Mouse (Mus musculus): ENCODE data around the gene Hnrnpa1. TPM values are rescaled to one million over a fixed set of nuclear protein-coding genes. Genes with fewer than 3 reads are reported as not detected.
"Not testable (repeated sequence)": the region's sequence is repeated elsewhere in the genome, so short reads cannot be mapped to it uniquely, and the experiment has no call there.

Hnrnpa1 gene
- polyA plus RNA-seq, 1 experiment, result 56.4 TPM

DNA sequence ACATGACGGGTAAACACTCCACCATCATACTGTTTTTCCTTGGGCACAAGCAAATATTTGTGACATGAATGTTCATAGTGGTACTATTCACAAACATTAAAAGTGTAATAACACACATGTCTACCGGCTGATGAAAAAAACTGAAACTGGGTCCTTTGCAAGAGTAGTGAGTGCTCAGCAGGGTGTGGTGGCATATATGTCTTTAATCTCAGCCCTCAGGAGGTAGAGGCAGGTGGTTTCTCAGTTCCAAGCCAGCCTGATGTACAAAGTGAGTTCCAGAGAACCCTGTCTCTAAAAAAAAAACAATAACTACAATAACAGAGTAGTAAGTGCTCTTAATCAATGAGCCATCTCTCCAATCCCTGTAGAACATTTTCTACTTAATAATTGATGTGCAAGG lies 24.6 kb downstream of the Hnrnpa1 start:
- no peak for TF ChIP-seq GATA1 (IDR thresholded peaks at IDR 0.05; ENCODE audit: borderline replicate concordance, low read length)
- H3K4me3 ChIP-seq (replicated peaks), result no peak overlapping the region
- no peaks in the 10 kb centered on the region for H3K9me3 ChIP-seq
- no peaks in the 10 kb centered on the region for H3K36me3 ChIP-seq (replicated peaks; ENCODE audit: low read length)
- H3K4me1 ChIP-seq, result peaks cover 83% of the 10 kb centered on the region
- no peaks in the 10 kb centered on the region for H3K27me3 ChIP-seq (replicated peaks)

DNA sequence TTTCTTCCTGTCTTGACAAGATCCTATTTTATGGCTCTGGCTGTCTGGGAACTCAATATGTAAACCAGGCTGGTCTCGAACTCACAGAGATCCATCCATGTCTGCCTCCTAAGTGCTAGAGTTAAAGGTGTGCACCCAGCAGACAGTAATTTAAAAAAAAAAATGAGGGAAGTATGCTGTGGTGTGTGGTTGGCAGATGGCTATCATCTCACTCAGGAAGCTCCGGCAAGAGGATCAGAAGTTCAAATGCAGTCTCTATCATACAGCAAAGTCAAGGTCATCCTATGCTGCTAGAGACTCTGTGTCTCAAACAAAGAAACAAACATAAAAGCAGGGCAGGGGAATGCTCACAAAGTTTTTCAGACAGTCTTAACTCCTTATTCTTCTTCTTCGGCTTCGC lies 28.7 kb downstream of the Hnrnpa1 start:
- no peak overlapping the region for H3K4me3 ChIP-seq (replicated peaks)
- peaks cover 2% of the 10 kb centered on the region for H3K36me3 ChIP-seq (replicated peaks; ENCODE audit: low read length)
- H3K4me1 ChIP-seq, result peaks cover 62% of the 10 kb centered on the region
- no peaks in the 10 kb centered on the region for H3K27me3 ChIP-seq (replicated peaks)
- TF ChIP-seq GATA1 (IDR thresholded peaks at IDR 0.05; ENCODE audit: borderline replicate concordance, low read length), result no peak
- no peaks in the 10 kb centered on the region for H3K9me3 ChIP-seq

DNA sequence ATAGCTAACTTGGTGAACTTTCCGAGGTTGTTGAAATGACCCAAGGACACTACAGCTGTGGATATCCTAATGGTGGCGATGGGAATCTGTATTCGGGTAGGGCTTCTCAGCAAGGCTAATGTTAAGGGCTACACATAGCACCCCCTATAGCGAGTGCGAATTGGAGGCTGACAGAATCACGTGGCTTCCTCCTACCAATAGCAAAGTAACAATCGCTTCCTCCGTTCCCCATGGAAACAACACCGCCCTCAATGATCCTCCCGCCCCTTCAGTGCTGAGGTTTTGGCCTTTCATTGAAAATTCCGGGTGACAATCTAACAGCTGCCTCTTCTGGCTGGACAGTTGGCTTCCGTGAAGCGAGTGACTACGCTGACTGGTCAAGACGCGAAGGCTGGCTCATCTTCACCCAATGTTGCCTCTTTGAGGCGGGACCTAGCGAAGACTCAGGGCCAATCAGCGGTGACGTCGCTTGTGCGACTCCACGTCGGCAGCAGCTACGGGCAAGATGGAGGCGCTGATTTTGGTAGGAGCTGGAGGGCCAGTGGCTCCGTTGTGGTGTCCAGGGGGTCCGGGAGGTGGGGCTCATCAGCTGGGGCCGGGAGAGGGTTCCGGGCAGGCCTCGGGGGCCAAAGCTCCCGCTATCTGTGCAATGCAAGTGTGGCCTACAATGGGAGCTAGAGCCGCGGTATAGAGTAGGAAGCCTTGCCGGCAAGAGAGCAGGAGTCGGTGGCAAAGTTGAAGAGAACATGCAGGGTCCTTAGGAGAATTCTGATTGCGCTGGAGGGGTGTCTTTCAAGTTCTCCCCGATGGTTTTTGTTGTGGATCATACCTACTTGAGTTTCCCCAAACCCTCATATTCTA lies 32.4 kb downstream of the Hnrnpa1 start, which contains the start of gene Copz1:
Gene Copz1, plus strand, starts transcription at position 296 of the 861 bp plus-strand sequence.
- H3K9me3 ChIP-seq, result no peaks in the 10 kb centered on the region
- no peaks in the 10 kb centered on the region for H3K27me3 ChIP-seq (replicated peaks)
- H3K4me1 ChIP-seq, result peaks cover 71% of the 10 kb centered on the region
- H3K36me3 ChIP-seq (replicated peaks; ENCODE audit: low read length), result peaks cover 15% of the 10 kb centered on the region
- peak within 1 kb of the TSS; percentile 96 for H3K4me3 ChIP-seq (replicated peaks)
- TF ChIP-seq GATA1 (IDR thresholded peaks at IDR 0.05; ENCODE audit: borderline replicate concordance, low read length) (no peak), FLI1 (IDR thresholded peaks at IDR 0.05; ENCODE audit: low read length) (no peak)

DNA sequence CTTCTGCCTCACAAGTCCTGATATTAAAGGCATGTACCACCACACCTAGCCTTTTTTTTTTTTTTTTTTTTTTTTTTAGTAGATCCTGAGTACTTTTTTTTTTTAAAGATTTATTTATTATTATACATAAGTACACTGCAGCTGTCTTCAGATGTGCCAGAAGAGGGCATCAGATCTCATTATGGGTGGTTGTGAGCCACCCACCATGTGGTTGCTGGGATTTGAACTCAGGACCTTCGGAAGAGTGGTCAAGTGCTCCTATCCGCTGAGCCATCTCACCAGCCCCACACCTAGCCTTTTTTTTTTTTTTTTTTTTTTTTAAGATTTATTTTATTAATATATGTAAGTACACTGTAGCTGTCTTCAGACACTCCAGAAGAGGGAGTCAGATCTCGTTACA lies 35.7 kb downstream of the Hnrnpa1 start:
- peaks cover 78% of the 10 kb centered on the region for H3K4me1 ChIP-seq
- not testable (repeated sequence) for H3K4me3 ChIP-seq (replicated peaks); H3K9me3 ChIP-seq; H3K27me3 ChIP-seq (replicated peaks)
- H3K36me3 ChIP-seq (replicated peaks; ENCODE audit: low read length), result peaks cover 41% of the 10 kb centered on the region

DNA sequence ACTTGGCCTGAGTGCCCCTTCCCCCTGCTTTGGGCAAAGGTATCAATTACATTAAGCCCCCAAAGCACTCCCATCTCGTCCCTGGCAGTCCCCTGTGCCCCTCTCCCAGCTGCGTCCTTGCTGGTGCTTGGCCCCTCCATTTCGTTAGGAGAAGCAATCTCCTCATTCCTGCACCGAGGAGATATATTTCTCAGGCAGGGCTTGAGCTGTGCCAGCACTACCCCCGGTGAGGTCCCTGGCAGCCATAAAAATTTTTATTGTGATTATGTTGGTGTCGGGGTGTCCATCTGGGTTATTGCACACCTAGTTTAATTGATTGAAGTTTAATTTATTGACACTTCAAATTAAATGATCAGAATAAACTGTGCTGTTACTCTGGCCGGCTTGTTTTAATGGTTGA lies 37.7 kb downstream of the Hnrnpa1 start:
- Histone ChIP-seq H3K9me3 (no peaks in the 10 kb centered on the region), H3K4me3 (replicated peaks) (no peak overlapping the region), H3K4me1 (peaks cover 80% of the 10 kb centered on the region), H3K36me3 (replicated peaks; ENCODE audit: low read length) (peaks cover 49% of the 10 kb centered on the region), H3K27me3 (replicated peaks) (no peaks in the 10 kb centered on the region)
- TF ChIP-seq FLI1 (IDR thresholded peaks at IDR 0.05; ENCODE audit: low read length), result no peak
- TF ChIP-seq GATA1 (IDR thresholded peaks at IDR 0.05; ENCODE audit: borderline replicate concordance, low read length), result no peak

DNA sequence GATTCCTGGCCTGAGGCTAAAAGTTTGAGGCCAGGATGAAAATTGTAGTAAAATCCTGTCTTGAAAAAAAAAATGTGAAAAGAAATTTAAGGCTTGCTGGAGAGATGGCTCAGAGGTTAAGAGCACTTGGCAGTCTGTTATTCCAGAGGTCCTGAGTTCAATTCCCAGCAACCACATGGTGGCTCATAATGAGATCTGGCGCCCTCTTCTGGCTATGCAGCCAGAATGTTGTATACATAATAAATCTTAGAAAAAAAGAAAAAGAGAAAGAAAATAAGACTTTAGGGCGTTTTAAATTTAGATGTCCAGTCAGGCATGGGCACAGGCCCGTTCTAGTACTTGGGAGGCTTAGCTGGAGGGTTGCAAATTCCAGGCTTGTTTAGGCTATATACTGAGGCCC lies 39.5 kb downstream of the Hnrnpa1 start:
- no peak for TF ChIP-seq FLI1 (IDR thresholded peaks at IDR 0.05; ENCODE audit: low read length)
- TF ChIP-seq GATA1 (IDR thresholded peaks at IDR 0.05; ENCODE audit: borderline replicate concordance, low read length), result no peak
- no peaks in the 10 kb centered on the region for H3K27me3 ChIP-seq (replicated peaks)
- peak overlapping the region; percentile 23 for H3K4me3 ChIP-seq (replicated peaks)
- peaks cover 76% of the 10 kb centered on the region for H3K4me1 ChIP-seq
- H3K36me3 ChIP-seq (replicated peaks; ENCODE audit: low read length), result peaks cover 57% of the 10 kb centered on the region
- no peaks in the 10 kb centered on the region for H3K9me3 ChIP-seq

DNA sequence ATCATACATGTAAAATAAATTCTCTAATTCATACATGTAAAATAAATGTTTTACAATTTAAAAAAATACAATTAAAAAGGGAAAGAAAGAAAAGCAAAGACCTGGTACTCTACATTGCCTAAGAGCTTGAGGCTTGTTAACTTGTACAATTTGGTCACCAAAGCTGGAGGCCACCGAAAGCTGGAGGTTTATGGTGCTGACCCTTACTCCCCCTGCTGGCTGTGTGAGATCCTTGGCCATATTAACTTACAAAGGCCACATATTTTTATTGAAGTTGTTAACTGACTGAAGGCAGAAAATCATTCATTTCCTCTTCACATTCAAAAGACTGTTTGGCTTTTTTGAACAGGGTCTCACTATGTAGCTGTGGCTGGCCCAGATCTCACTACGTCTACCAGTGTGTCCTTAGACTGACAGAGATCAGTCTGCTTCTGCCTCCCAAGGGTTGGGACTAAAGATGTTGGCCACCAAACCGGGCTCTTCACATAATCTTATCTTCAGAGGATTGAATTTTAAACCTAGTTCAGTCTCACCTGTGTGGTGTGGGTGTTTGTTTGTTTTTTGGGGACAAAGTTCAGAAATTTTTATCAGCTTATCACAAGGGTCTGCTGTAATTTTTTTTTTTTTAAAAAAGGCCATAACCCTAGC lies 40.7 kb downstream of the Hnrnpa1 start:
- peak overlapping the region; percentile 33 for H3K4me3 ChIP-seq (replicated peaks)
- TF ChIP-seq GATA1 (IDR thresholded peaks at IDR 0.05; ENCODE audit: borderline replicate concordance, low read length), result no peak
- H3K9me3 ChIP-seq, result no peaks in the 10 kb centered on the region
- peaks cover 76% of the 10 kb centered on the region for H3K4me1 ChIP-seq
- no peaks in the 10 kb centered on the region for H3K27me3 ChIP-seq (replicated peaks)
- peaks cover 69% of the 10 kb centered on the region for H3K36me3 ChIP-seq (replicated peaks; ENCODE audit: low read length)

DNA sequence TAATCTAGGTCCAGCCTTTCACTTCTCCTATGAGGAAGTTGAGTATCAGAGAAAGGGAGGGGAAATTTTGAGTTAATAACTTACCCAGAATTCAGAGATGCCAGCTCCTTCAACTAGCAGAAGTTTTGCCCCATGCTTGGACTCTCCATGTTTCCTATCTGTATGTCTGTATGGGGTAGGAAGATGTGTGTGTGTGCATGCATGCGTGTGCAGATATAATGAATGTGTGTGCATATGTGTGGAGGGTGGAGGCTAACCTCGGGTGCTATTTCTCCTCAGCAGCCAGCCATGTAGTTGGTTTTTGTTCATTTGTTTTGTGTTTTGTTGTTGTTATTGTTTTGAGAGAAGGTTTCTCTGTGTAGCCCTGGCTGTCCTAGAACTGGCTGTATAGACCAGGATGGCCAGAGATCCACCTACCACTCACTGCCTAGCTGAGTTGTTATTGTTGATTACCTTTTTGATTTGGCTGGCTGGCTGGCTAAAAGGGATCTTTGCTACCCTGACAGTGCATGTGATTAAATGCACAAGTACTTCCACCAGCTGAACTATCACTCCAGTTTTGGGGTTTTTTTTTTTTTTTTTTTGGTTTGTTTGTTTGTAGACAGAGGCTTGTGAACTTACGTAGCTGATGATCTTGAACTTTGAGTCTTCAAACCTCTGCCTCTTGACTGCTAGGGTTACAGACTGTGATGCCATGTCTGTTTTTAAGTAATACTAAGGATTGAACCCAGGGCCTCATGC lies 41.4 kb downstream of the Hnrnpa1 start:
- Histone ChIP-seq H3K27me3 (replicated peaks) (no peaks in the 10 kb centered on the region), H3K36me3 (replicated peaks; ENCODE audit: low read length) (peaks cover 72% of the 10 kb centered on the region), H3K4me1 (peaks cover 76% of the 10 kb centered on the region), H3K4me3 (replicated peaks) (peak overlapping the region; percentile 54), H3K9me3 (no peaks in the 10 kb centered on the region)
- no peak for TF ChIP-seq GATA1 (IDR thresholded peaks at IDR 0.05; ENCODE audit: borderline replicate concordance, low read length)
- TF ChIP-seq FLI1 (IDR thresholded peaks at IDR 0.05; ENCODE audit: low read length), result no peak

DNA sequence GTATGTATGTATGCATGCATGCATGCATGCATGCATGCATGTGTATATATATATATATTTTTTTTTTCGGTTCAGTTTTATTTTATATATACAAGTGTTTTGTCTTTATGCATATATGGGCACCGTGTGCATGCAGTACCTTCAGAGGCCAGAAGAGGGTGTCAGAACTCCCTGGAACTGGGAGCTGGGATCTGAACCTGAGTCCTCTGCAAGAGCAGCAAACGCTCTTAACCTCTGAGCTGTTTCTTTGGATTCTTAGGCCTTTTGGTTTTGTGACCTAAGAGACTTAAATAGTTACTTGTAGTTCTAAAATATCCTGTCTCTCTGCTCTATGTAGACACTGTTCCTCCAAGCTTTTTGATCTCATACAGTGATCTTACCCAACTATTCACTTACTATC lies 43.8 kb downstream of the Hnrnpa1 start:
- TF ChIP-seq FLI1 (IDR thresholded peaks at IDR 0.05; ENCODE audit: low read length), result no peak
- no peak for TF ChIP-seq GATA1 (IDR thresholded peaks at IDR 0.05; ENCODE audit: borderline replicate concordance, low read length)
- no peaks in the 10 kb centered on the region for H3K9me3 ChIP-seq
- no peak overlapping the region for H3K4me3 ChIP-seq (replicated peaks)
- peaks cover 67% of the 10 kb centered on the region for H3K4me1 ChIP-seq
- no peaks in the 10 kb centered on the region for H3K27me3 ChIP-seq (replicated peaks)
- peaks cover 72% of the 10 kb centered on the region for H3K36me3 ChIP-seq (replicated peaks; ENCODE audit: low read length)

DNA sequence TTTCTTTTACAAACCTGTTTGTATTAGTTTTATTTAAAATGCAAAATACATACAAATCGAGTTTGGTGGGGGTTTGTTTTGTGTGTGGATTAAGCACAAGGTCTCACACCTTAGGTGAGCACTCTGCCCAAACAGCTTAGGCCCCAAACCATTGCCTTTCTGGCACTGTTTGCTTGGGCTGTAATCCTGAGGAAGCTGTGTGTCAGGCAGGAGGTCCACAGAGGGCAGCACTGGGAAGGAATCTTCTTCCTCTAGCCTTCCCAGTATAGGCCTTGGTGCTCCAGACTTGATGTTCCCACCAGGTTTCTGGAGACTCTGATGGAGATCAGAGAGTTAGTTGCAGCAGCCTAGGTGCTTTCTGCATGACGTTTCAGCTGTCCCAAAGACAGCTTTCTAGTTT lies 44.4 kb downstream of the Hnrnpa1 start:
- H3K27me3 ChIP-seq (replicated peaks), result no peaks in the 10 kb centered on the region
- H3K4me1 ChIP-seq, result peaks cover 66% of the 10 kb centered on the region
- no peaks in the 10 kb centered on the region for H3K9me3 ChIP-seq
- no peak for TF ChIP-seq GATA1 (IDR thresholded peaks at IDR 0.05; ENCODE audit: borderline replicate concordance, low read length)
- no peak overlapping the region for H3K4me3 ChIP-seq (replicated peaks)
- peaks cover 73% of the 10 kb centered on the region for H3K36me3 ChIP-seq (replicated peaks; ENCODE audit: low read length)
